Mouse (Mus musculus) kidney, adult 2 months (tissue): ENCODE measurements around the gene Cyp2d10.

Experiments used
- CTCF ChIP-seq: fragments of 200-500 bp; conservative IDR thresholded peaks from 2 replicates; pipeline ENCODE4 v1.5.1; 2011; ENCODE audit warnings: low read depth, mild to moderate bottlenecking, control low read depth, low read length, moderate library complexity, mixed read lengths; ENCODE audit not compliant: insufficient read depth, insufficient read length
- POLR2A ChIP-seq: fragments of 200-500 bp; IDR thresholded peaks from one replicate; pipeline ENCODE4 v1.6.1; 2011; ENCODE audit warnings: low read depth, low read length, control low read depth

DNA sequence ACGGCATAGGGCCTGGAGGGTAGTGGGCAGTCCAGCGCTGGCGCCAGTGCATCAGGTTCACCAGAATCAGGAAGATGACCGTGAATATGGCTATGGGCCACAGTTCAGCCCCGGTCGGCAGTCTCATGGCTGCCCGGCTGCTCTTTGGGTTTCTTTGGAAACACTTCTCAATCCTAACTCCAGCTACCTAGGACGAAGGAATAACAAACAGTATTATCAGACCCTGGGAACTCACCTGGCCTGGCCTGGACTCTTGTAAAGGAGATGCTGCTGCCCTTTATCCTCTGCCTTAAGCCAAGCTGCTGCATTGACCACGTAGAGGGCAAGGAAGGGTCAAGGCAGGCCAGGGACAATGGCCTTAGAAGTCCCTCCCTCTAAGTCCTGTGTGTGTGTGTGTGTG, 31.1 kb downstream of the Cyp2d10 start:
- TF ChIP-seq POLR2A: no peak
- no peak for TF ChIP-seq CTCF
